Mouse (Mus musculus) hindbrain, embryonic 13.5 days (tissue): ENCODE data around the gene Cysrt1. TPM values are rescaled to one million over a fixed set of nuclear protein-coding genes. Genes with fewer than 3 reads are reported as not detected.

Source experiments
- ATAC-seq: fragments of 200-750 bp; cut with Nextera tagmentation; 2 replicates; pipeline ENCODE4 v1.8.0; 2017; ENCODE audit warnings: moderate TSS enrichment; ENCODE audit not compliant: low FRiP score
- H3K27ac ChIP-seq: fragments of 300-500 bp; sonication (generic); 2 replicates; pipeline ENCODE4 v1.5.1; 2015; ENCODE audit warnings: inconsistent platforms, mild to moderate bottlenecking, moderate library complexity
- H3K27me3 ChIP-seq: fragments of 300-500 bp; sonication (generic); 2 replicates; pipeline ENCODE4 v1.6.1; 2015; ENCODE audit warnings: mild to moderate bottlenecking, inconsistent platforms
- H3K36me3 ChIP-seq: fragments of 300-500 bp; sonication (generic); 2 replicates; pipeline ENCODE4 v1.6.1; 2015; ENCODE audit warnings: mild to moderate bottlenecking, inconsistent platforms
- H3K4me1 ChIP-seq: fragments of 300-500 bp; sonication (generic); replicated peaks from 2 replicates; pipeline ENCODE4 v1.6.1; 2015; ENCODE audit warnings: inconsistent platforms
- H3K4me2 ChIP-seq: fragments of 300-500 bp; sonication (generic); 2 replicates; pipeline ENCODE4 v1.6.1; 2015; ENCODE audit warnings: inconsistent platforms, mild to moderate bottlenecking, moderate library complexity
- H3K4me3 ChIP-seq: fragments of 300-500 bp; sonication (generic); 2 replicates; pipeline ENCODE4 v1.5.1; 2015; ENCODE audit warnings: mild to moderate bottlenecking, inconsistent platforms
- H3K9ac ChIP-seq: fragments of 300-500 bp; sonication (generic); 2 replicates; pipeline ENCODE4 v1.6.1; 2015; ENCODE audit warnings: mild to moderate bottlenecking, inconsistent platforms
- H3K9me3 ChIP-seq: fragments of 300-500 bp; sonication (generic); 2 replicates; pipeline ENCODE4 v1.6.1; 2016; ENCODE audit warnings: inconsistent platforms
- WGBS: fragments of 180-500 bp; shearing (Covaris S2); methylation state at CpG from one replicate; pipeline ENCODE4 v1.1.7; 2015; 5-methylcytosine and 5-hydroxymethylcytosine counted together
- polyA plus RNA-seq: library from polyadenylated mRNA; unstranded; fragments of >200 nt; fragmentation: Nextera tagmentation; extraction: Ambion mirVana; gene quantifications from 2 replicates; pipeline ENCODE4 v1.2.1, GENCODE M21; 2015

Gene Cysrt1
- 0.26 TPM in 1 of 2 replicates, not detected in the other for polyA plus RNA-seq

GRCm38 (mm10) chr2:25242101-25242506, at the start of gene Cysrt1, which contains the start of gene Rnf208:
Gene Cysrt1, minus strand, starts transcription at chr2:25242452.
Gene Rnf208, plus strand, starts transcription at chr2:25242255.
- Histone ChIP-seq H3K9me3 (no peaks in the 10 kb centered on the region), H3K4me2 (peak within 1 kb of the TSS; percentile 89), H3K36me3 (peaks cover 26% of the 10 kb centered on the region), H3K27me3 (peaks cover 22% of the 10 kb centered on the region), H3K4me1 (peaks cover 42% of the 10 kb centered on the region), H3K27ac (peak within 1 kb of the TSS; percentile 78), H3K9ac (peak within 1 kb of the TSS; percentile 90), H3K4me3 (peak within 1 kb of the TSS; percentile 70)
- 0% methylated on average over 45 of the region's 59 CpGs for WGBS
- peak; percentile 52 for ATAC-seq

- Histone ChIP-seq H3K4me2 (peak overlapping the region; percentile 52), H3K4me3 (peak overlapping the region; percentile 29), H3K4me1 (peaks cover 42% of the 10 kb centered on the region), H3K27ac (no peak overlapping the region), H3K36me3 (peaks cover 24% of the 10 kb centered on the region), H3K27me3 (peaks cover 98% of the 10 kb centered on the region), H3K9ac (peak overlapping the region; percentile 51; the same call in 1 of the 2 replicates), H3K9me3 (no peaks in the 10 kb centered on the region)
- WGBS: 6% methylated on average over 28 of the region's 32 CpGs
- ATAC-seq: peak; percentile 6; the same call in 1 of the 2 replicates
Measured at GRCm38 (mm10) chr2:25291184-25292053, 49.2 kb upstream of the Cysrt1 start.

- ATAC-seq: no peak
- peak overlapping the region; percentile 51 for H3K9ac ChIP-seq
- no peak overlapping the region for H3K27ac ChIP-seq
- peak overlapping the region; percentile 52 for H3K4me2 ChIP-seq
- no peaks in the 10 kb centered on the region for H3K9me3 ChIP-seq
- H3K4me3 ChIP-seq: peak overlapping the region; percentile 29
- WGBS: 1% methylated on average over 18 of the region's 18 CpGs
- peaks cover 92% of the 10 kb centered on the region for H3K27me3 ChIP-seq
- peaks cover 24% of the 10 kb centered on the region for H3K36me3 ChIP-seq
- H3K4me1 ChIP-seq: peaks cover 42% of the 10 kb centered on the region
Measured at GRCm38 (mm10) chr2:25290816-25291130, 48.5 kb upstream of the Cysrt1 start.

- H3K4me3 ChIP-seq: peak overlapping the region; percentile 29
- ATAC-seq: 0 out of 2 replicates have a peak, but pooled peaks have one; percentile 25
- H3K27me3 ChIP-seq: peaks cover 87% of the 10 kb centered on the region
- H3K9me3 ChIP-seq: no peaks in the 10 kb centered on the region
- H3K4me1 ChIP-seq: peaks cover 42% of the 10 kb centered on the region
- peaks cover 24% of the 10 kb centered on the region for H3K36me3 ChIP-seq
- H3K27ac ChIP-seq: no peak overlapping the region
- WGBS: 2% methylated on average over 54 of the region's 54 CpGs
- H3K9ac ChIP-seq: peak overlapping the region; percentile 51
- H3K4me2 ChIP-seq: peak overlapping the region; percentile 52
Measured at GRCm38 (mm10) chr2:25290101-25290815, 48.0 kb upstream of the Cysrt1 start.

GRCm38 (mm10) chr2:25289651-25290050, 47.4 kb upstream of the Cysrt1 start, which contains the start of gene Lrrc26:
Gene Lrrc26, plus strand, starts transcription at chr2:25289915.
- peaks cover 24% of the 10 kb centered on the region for H3K36me3 ChIP-seq
- peak within 1 kb of the TSS; percentile 29 for H3K4me3 ChIP-seq
- no peaks in the 10 kb centered on the region for H3K9me3 ChIP-seq
- ATAC-seq: no peak
- peaks cover 42% of the 10 kb centered on the region for H3K4me1 ChIP-seq
- 7% methylated on average over 11 of the region's 11 CpGs for WGBS
- H3K9ac ChIP-seq: peak within 1 kb of the TSS; percentile 51
- peak within 1 kb of the TSS; percentile 52 for H3K4me2 ChIP-seq
- peaks cover 81% of the 10 kb centered on the region for H3K27me3 ChIP-seq
- no peak within 1 kb of the TSS for H3K27ac ChIP-seq

- Histone ChIP-seq H3K9me3 (no peaks in the 10 kb centered on the region), H3K36me3 (peaks cover 30% of the 10 kb centered on the region), H3K27ac (no peak overlapping the region), H3K9ac (no peak overlapping the region), H3K27me3 (peaks cover 73% of the 10 kb centered on the region), H3K4me3 (no peak overlapping the region), H3K4me1 (peaks cover 42% of the 10 kb centered on the region), H3K4me2 (no peak overlapping the region)
- no peak for ATAC-seq
- 87% methylated on average over 7 of the region's 7 CpGs for WGBS
Measured at GRCm38 (mm10) chr2:25288734-25289345, 46.6 kb upstream of the Cysrt1 start.

GRCm38 (mm10) chr2:25287927-25288649, 45.8 kb upstream of the Cysrt1 start, which contains the start of gene Tmem210:
Gene Tmem210, plus strand, starts transcription at chr2:25288145.
- Histone ChIP-seq H3K27ac (no peak within 1 kb of the TSS), H3K4me3 (no peak within 1 kb of the TSS), H3K36me3 (peaks cover 36% of the 10 kb centered on the region), H3K4me1 (peaks cover 42% of the 10 kb centered on the region), H3K4me2 (no peak within 1 kb of the TSS), H3K27me3 (peaks cover 65% of the 10 kb centered on the region), H3K9ac (0 out of 2 replicates have a peak within 1 kb of the TSS, but pooled peaks have one; percentile 13), H3K9me3 (no peaks in the 10 kb centered on the region)
- ATAC-seq: no peak
- WGBS: 87% methylated on average over 6 of the region's 6 CpGs

- Histone ChIP-seq H3K4me2 (no peak overlapping the region), H3K27me3 (peaks cover 55% of the 10 kb centered on the region), H3K9ac (peak overlapping the region; percentile 13; the same call in 1 of the 2 replicates), H3K4me3 (no peak overlapping the region), H3K36me3 (peaks cover 47% of the 10 kb centered on the region), H3K27ac (no peak overlapping the region), H3K9me3 (no peaks in the 10 kb centered on the region), H3K4me1 (peaks cover 35% of the 10 kb centered on the region)
- 52% methylated on average over 7 of the region's 7 CpGs for WGBS
- ATAC-seq: no peak
Measured at GRCm38 (mm10) chr2:25286837-25287636, 44.8 kb upstream of the Cysrt1 start.

- Histone ChIP-seq H3K4me2 (no peak overlapping the region), H3K9me3 (no peaks in the 10 kb centered on the region), H3K9ac (no peak overlapping the region; the same call in 1 of the 2 replicates), H3K27ac (no peak overlapping the region), H3K36me3 (peaks cover 52% of the 10 kb centered on the region), H3K27me3 (peaks cover 47% of the 10 kb centered on the region), H3K4me3 (no peak overlapping the region), H3K4me1 (peaks cover 28% of the 10 kb centered on the region)
- no peak for ATAC-seq
- WGBS: 97% methylated on average over 1 of the region's 1 CpGs
Measured at GRCm38 (mm10) chr2:25286314-25286713, 44.1 kb upstream of the Cysrt1 start.

- ATAC-seq: no peak
- peaks cover 59% of the 10 kb centered on the region for H3K36me3 ChIP-seq
- no peaks in the 10 kb centered on the region for H3K9me3 ChIP-seq
- WGBS: 96% methylated on average over 2 of the region's 2 CpGs
- H3K27ac ChIP-seq: no peak overlapping the region
- peaks cover 40% of the 10 kb centered on the region for H3K27me3 ChIP-seq
- no peak overlapping the region for H3K4me2 ChIP-seq
- no peak overlapping the region for H3K4me3 ChIP-seq
- no peak overlapping the region for H3K9ac ChIP-seq
- H3K4me1 ChIP-seq: peaks cover 21% of the 10 kb centered on the region
Measured at GRCm38 (mm10) chr2:25285551-25285950, 43.3 kb upstream of the Cysrt1 start.
